Mouse (Mus musculus): ENCODE measurements around the gene Gm28710.

Gene Gm28710

DNA sequence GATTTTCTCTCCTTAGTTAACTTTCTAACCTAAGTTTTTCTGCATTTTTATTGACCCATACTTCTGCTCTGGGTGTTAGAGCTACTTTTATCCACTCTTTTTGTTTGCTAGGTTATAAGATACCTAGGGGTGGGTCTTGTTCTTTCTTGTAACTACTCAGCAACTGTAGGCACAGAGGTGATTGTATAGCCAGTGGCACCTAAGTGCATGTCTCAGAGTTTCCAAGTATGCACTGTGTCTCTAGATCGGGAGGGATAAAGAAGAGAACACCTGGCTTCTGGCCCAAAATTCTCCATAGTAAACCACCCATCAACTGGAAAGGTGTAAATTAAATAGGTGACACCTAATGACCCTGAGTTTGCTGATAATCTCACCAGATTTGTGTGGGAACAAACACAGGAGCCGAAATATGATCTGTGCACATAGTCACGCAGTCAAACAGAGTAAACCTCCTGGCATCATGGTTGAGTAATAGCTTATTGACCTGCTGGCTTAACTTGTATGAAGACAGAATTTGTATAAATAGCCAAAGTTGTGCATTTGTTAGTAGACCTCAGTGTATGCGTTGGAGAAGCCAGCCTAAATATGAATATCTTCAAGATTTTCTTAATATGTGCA, at the start of gene Gm28710:
Gene Gm28710, plus strand, starts transcription at position 568 of the 618 bp plus-strand sequence.
- DNase-seq (ENCODE audit: low read depth in 2 of 2, low spot score in 2 of 2), result no peak

DNA sequence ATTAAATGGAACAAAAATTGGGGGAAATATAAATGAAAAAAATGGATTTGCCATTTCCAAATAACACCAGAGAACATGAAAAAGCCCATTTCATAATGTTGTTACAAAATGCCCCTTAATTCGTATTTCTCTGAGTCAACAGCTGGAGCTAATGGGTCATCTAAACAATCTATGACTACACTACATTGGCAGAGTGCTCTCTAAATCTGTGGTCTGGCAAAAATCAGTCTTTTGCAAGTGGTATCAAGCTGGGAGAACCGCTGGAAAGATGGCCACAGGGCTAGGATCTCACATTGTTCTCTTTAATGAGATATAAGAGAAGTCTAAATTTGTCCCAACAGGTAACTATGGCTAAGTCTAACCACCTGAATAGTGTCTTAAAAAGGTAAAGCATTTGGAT, 14.4 kb upstream of the Gm28710 start:
- DNase-seq (ENCODE audit: low read depth in 2 of 2, low spot score in 2 of 2), result no peak

DNA sequence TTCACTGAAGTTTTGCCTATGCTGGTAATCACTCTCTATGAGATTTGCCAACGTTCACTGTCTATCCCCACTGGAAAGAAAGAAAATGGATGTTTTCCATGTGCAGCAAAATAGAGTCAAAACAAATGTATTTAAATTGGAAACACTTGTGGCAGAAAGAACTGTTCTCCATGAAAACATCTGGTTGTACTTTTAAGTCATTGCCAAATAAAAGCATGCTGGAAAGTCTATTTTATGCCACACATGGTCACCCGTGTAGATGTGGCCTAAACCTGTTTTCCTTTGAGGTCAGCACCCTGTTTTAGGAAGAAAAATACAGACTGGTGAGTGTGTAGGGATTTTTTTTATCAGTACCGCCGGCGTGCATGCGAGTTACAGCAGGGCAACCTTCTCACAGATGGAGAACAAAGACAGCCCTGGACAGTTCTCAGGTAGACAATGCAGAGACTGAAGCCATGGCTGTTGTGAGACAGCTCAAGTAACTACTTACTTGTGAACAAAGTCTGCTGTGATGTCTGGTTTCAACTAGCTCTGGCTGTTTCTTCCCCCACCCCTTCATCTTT, 12.9 kb upstream of the Gm28710 start:
- no peak for DNase-seq (ENCODE audit: low read depth in 2 of 2, low spot score in 2 of 2)

DNA sequence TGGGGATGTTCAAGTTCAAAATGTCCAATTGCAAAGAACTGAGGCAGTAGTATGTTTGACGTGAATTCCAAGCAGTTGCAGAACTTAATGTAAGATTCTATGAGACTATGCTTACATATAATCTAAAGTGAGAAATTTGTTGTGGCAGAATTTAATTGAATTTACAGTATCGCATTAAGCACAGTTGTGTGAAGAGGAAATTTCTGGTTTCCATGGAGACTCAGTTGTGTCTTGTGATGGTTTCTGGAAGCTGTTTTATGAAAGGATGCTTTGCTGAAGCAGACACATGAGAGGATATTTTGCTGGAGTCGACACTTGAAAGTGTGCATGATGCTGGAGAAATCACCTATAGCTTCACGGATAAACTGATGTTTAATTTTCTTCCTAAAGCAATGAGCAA, 6.0 kb upstream of the Gm28710 start:
- DNase-seq (ENCODE audit: low read depth in 2 of 2, low spot score in 2 of 2), result no peak

DNA sequence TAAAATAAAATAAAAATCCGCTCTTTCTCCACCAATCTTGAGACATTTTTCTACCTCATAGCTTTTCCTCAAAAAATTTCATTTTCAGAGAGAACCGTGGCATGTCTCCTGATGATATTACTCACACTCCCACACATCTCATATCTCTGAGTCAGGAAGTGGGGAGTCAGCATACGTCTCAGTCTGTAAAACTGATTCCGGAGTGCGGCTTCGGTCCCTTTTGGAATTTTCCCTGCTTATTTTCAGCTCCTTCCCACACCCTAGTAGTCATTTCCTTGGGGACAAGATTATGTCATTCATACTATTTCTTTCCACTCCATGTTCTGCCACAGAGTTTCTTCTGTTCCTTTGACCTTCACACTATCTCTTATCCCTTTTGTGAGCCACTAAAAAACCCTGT, 3.4 kb downstream of the Gm28710 start:
- no peak for DNase-seq (ENCODE audit: low read depth in 2 of 2, low spot score in 2 of 2)

DNA sequence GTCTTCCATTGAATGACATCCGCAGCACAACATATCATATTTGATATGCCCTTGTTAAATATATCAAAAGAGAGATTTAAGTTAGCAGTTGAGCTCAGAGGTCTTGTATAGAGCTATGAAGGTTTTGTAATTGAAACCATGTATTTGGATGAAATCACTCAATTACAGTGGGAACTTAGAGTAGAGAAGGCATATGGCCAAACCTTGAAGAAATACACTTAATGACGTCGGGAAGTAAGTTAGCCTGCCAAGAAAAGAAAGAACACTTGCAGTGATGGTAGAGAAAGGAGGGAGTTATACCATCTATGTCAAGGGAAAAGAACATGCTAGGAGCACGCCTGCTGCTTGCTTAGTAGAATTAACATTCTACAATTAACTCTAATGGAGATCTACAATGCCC, 11.1 kb downstream of the Gm28710 start:
- no peak for DNase-seq (ENCODE audit: low read depth in 2 of 2, low spot score in 2 of 2)

DNA sequence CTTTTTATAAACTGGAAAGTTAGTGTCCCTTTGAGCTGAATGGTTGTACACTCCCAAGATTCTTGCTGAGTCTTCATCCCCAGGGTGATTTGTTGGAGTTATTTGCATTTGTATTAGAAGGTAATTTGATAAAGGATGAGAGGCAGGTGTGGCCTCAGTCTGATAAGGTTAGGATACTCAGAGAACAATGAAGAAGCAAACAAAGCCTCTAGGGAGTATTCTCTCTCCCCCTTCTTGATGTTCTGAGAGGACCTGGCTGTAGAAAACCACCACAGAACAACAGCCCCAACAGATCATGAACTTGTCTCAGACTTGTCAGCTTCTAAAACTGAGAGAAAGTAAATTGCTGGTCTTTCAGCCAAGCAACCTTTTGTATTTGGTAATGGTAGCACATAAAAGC, 47.4 kb downstream of the Gm28710 start:
- no peak for DNase-seq (ENCODE audit: low read depth in 2 of 2, low spot score in 2 of 2)

DNA sequence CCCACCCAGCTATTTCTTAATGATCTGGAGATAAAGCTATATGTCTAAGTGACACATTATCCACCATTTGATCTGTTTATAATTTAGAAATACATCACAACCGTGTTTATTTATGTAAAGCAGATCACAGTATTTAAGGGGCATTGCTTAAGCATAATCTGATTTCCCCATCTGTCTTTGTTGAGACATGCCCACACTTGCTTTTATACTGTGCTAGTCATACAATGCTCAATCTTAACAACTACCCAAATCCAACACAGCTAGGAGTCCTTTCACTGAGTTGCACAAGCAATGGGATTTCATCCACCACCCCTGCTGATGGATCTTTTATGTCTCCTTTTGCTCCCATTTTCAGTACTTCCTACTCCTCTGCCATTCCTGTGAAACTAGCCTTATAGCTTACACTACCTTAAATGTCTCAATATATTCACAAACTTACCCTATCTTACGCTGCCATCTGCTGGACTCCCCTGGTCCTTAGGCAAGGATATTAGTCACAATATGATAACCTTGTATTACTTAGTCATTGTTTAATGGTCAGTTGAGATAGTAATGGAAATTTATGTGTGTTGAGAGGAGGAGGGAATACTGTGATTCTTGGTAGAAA, 77.8 kb downstream of the Gm28710 start:
- no peak for DNase-seq (ENCODE audit: low read depth in 2 of 2, low spot score in 2 of 2)

DNA sequence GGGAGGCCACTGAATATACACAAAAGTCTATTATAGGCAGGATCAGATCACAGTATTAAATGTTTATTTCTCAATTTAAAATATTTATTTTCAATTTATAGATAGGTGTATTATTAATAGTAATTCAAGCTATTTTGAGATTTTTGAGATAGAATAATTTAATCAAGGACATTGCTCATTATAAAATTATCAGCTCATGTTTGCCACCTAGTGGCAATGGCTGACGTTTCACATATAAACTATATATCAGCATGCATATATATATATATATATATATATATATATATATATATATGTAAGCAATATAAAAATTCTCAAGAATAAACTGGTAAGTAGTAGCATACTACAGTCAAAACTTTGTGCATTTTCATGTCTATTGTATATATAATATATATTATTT, 102.6 kb downstream of the Gm28710 start:
- no peak for DNase-seq (ENCODE audit: low read depth in 2 of 2, low spot score in 2 of 2)

DNA sequence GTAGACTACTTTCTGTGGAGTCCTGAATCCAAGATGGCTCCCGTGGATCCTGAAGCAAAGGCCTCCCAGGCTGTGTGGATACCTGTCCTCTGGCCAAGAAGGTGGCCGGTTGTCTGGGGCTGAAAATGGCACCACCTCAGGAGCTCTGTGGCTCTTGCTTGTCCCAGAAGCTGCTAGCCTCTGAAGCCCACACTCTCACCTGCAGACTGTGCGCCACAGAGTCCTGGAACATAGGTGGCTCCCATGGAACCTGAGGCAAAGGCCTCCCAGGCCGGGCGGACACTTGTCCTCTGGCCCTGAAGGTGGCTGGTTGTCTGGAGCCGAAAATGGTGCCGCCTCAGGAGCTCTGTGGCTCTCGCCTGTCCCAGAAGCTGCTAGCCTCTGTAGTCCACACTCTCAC, 128.2 kb downstream of the Gm28710 start:
- DNase-seq (ENCODE audit: low read depth in 2 of 2, low spot score in 2 of 2), result no peak

DNA sequence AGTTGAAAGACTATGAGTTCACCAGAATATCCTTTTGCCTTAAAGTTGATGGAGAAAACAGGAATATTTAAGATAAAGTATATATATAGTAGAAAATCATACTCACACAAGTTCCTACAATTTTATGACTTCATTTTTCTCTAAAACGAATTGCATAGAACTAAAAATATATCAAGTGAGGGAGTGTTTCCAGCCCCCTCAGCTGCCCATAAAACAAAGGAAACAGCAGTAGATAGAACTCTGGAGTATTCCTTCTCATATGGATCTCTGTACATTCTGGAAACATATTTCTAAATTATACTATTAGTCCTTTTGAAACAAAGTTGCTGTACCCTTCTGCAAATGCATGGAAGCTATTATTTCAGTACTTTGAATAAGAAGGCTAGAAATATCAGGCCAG, 130.9 kb downstream of the Gm28710 start:
- no peak for DNase-seq (ENCODE audit: low read depth in 2 of 2, low spot score in 2 of 2)

All from CD8-positive naive resting alpha-beta T cell, adult 2 months (primary cell).